Mouse (Mus musculus): Measurements from ENCODE around the gene Dlg2. TPM values are rescaled to one million over a fixed set of nuclear protein-coding genes. Genes with fewer than 3 reads are reported as not detected.
A peak's percentile ranks its signal among the peaks of the same experiment; 100 is the strongest.

The Dlg2 gene
- polyA plus RNA-seq, 1 experiment from 2014 or later, result 3.0 TPM

DNA sequence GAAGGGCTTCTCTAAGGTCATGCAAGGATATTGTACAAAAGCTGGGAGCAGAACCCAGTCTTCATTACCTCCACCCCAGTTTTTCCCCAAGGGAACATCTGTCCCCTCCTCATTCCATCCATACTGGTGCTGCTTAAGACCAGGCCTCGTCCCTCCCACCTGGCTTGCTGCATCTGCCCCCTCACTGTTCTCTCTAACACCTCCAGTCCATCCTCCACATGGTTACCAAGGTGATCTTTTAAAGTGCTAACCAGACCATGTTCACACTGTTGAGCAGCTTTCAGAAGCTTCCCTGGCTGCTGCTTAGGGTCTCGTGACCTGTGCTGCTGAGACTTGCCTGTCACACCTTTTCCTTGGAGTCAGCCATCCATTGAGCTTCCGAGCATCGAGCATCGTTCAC, 1734.2 kb downstream of the Dlg2 start:
- Histone ChIP-seq H3K4me3 (ENCODE audit: low read depth, low read length) (no peak overlapping the region), H3K4me1 (replicated peaks; ENCODE audit: control insufficient read depth, insufficient read depth, low read length) (no peaks in the 10 kb centered on the region)

DNA sequence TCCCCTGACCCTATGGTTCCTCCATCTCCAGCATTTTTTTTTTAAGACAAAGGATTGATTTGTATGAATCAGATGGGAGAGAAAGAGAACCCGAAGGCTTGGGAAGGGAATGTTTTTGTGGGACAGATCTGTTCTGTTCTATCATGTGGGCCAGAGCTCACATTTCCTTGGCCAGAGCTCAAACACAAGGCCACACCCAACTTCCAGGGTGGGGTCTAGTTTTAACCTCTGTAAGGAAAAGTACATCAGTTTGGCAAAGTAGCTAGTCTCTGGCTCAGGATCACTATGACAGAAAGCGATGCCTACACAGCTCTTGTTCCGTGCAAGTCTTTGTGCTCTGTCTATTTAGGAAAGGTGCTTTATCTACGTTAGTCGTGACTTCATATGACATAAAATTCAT, 1737.3 kb downstream of the Dlg2 start:
- Histone ChIP-seq H3K9me3 (ENCODE audit: control insufficient read depth, low read length) (no peaks in the 10 kb centered on the region), H3K36me3 (ENCODE audit: control insufficient read depth, insufficient read depth, low read length) (no peaks in the 10 kb centered on the region), H3K27me3 (ENCODE audit: control insufficient read depth, insufficient read depth, low read length) (no peaks in the 10 kb centered on the region), H3K4me3 (ENCODE audit: low read depth, low read length) (no peak overlapping the region), H3K4me1 (replicated peaks; ENCODE audit: control insufficient read depth, insufficient read depth, low read length) (no peaks in the 10 kb centered on the region), H3K9ac (ENCODE audit: low read length) (no peak overlapping the region), H3K4me2 (ENCODE audit: low read depth, low read length, severe bottlenecking) (no peak overlapping the region), H3K27ac (ENCODE audit: low read depth, low read length) (no peak overlapping the region)
- no peak for ATAC-seq (replicated peaks; ENCODE audit: low FRiP score)
- 90% methylated on average over 5 of the region's 5 CpGs for WGBS
- no peak for DNase-seq (ENCODE audit: low spot score)

More for the DNA sequence above, 1734.2 kb downstream of the Dlg2 start:
- no peaks in the 10 kb centered on the region for H3K27me3 ChIP-seq (ENCODE audit: control insufficient read depth, insufficient read depth, low read length)
- ATAC-seq (replicated peaks; ENCODE audit: low FRiP score), result no peak
- no peaks in the 10 kb centered on the region for H3K9me3 ChIP-seq (ENCODE audit: control insufficient read depth, low read length)
- 92% methylated on average over 5 of the region's 5 CpGs for WGBS
- H3K9ac ChIP-seq (ENCODE audit: low read length), result no peak overlapping the region
- no peak overlapping the region for H3K4me2 ChIP-seq (ENCODE audit: low read depth, low read length, severe bottlenecking)
- H3K36me3 ChIP-seq (ENCODE audit: control insufficient read depth, insufficient read depth, low read length), result no peaks in the 10 kb centered on the region
- DNase-seq (ENCODE audit: low spot score), result no peak
- no peak overlapping the region for H3K27ac ChIP-seq (ENCODE audit: low read depth, low read length)

DNA sequence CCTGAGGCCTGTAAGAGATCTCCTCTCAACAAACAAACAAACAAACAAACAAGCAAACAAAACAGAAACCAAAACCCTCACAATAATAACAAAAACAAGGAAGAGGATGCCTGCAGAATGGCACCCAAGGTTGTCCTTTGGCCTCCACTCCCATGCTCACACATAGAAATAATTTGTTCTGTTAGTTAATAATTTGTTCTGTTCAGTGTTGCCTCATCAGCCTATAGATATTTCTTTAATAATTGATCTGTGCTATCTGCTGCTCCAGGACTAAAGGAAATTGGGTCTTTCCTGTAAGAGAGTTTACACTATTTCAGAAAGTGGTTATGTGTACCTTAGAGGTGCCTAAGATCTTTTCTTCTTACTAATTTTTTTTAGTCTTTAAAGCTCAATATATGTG, 1741.7 kb downstream of the Dlg2 start:
- no peak for DNase-seq (ENCODE audit: low spot score)
- no peaks in the 10 kb centered on the region for H3K36me3 ChIP-seq (ENCODE audit: control insufficient read depth, insufficient read depth, low read length)
- H3K4me2 ChIP-seq (ENCODE audit: low read depth, low read length, severe bottlenecking), result no peak overlapping the region
- no peak overlapping the region for H3K27ac ChIP-seq (ENCODE audit: low read depth, low read length)
- no peak for ATAC-seq (replicated peaks; ENCODE audit: low FRiP score)
- no peaks in the 10 kb centered on the region for H3K9me3 ChIP-seq (ENCODE audit: control insufficient read depth, low read length)
- H3K4me3 ChIP-seq (ENCODE audit: low read depth, low read length), result no peak overlapping the region
- H3K27me3 ChIP-seq (ENCODE audit: control insufficient read depth, insufficient read depth, low read length), result no peaks in the 10 kb centered on the region
- H3K4me1 ChIP-seq (replicated peaks; ENCODE audit: control insufficient read depth, insufficient read depth, low read length), result no peaks in the 10 kb centered on the region
- no peak overlapping the region for H3K9ac ChIP-seq (ENCODE audit: low read length)

DNA sequence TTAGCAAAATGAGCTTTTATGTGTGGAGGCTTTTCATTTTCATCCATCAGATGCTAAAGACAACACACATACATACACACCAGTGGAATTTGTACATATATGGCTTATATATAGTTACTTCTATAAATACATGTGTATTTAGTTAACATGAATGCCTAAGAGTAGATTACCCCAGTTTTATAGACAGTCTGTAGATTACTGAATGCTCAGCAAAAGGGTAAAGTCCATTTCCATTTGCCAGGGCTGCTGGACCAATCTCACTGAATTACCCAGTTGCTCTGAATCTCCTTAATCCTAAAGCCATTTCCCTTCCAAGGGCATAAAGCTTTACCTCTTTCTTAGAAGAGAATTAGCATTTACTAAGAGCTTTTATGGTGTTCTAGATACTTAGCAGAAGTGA, 1744.1 kb downstream of the Dlg2 start:
- no peak overlapping the region for H3K9ac ChIP-seq (ENCODE audit: low read length)
- H3K9me3 ChIP-seq (ENCODE audit: control insufficient read depth, low read length), result no peaks in the 10 kb centered on the region
- H3K4me1 ChIP-seq (replicated peaks; ENCODE audit: control insufficient read depth, insufficient read depth, low read length), result no peaks in the 10 kb centered on the region
- DNase-seq (ENCODE audit: low spot score) (no peak), ATAC-seq (replicated peaks; ENCODE audit: low FRiP score) (no peak)
- H3K27me3 ChIP-seq (ENCODE audit: control insufficient read depth, insufficient read depth, low read length), result no peaks in the 10 kb centered on the region
- H3K4me3 ChIP-seq (ENCODE audit: low read depth, low read length), result no peak overlapping the region
- H3K36me3 ChIP-seq (ENCODE audit: control insufficient read depth, insufficient read depth, low read length), result no peaks in the 10 kb centered on the region
- no peak overlapping the region for H3K4me2 ChIP-seq (ENCODE audit: low read depth, low read length, severe bottlenecking)
- H3K27ac ChIP-seq (ENCODE audit: low read depth, low read length), result no peak overlapping the region

DNA sequence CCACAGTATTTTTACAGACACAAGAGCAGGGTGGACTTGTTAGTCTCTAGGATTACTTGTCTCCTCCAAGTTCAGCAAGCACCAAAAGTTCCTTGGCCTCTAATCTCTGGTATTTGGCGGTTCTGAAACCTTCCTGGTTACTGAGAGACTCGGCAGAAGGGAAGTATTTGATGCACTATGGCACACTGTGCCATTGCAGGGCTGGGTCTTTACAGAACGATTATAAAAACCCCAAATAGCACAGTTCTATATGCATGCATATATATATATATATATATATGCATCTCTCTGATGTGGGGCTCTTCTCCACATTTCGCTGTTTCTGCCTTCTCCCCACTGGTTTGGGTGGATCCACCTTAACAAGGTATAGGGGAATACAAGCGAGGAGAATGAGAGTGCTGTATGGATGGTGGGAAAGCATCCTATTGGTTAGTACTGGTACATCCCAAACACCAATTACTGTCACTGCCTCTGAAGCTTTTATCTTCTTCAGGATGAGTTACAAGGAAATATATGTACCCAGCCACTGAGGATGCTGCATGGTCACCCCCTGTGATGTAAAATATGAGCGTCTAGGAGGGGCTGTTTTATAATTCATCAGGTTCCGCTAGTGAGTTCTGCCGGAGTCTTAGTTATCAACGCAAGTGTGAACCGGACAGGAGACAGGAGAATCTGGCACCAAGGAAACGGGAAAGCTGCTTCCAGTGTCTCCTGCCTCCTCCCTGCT, 1758.2 kb downstream of the Dlg2 start:
- WGBS, result 56% methylated on average over 11 of the region's 11 CpGs
- Histone ChIP-seq H3K9me3 (ENCODE audit: control insufficient read depth, low read length) (no peaks in the 10 kb centered on the region), H3K4me1 (replicated peaks; ENCODE audit: control insufficient read depth, insufficient read depth, low read length) (no peaks in the 10 kb centered on the region), H3K27ac (ENCODE audit: low read depth, low read length) (no peak overlapping the region), H3K4me2 (ENCODE audit: low read depth, low read length, severe bottlenecking) (peak overlapping the region; percentile 53), H3K4me3 (ENCODE audit: low read depth, low read length) (peak overlapping the region; percentile 29; the same call in 1 of the 2 replicates), H3K9ac (ENCODE audit: low read length) (peak overlapping the region; percentile 35; the same call in 1 of the 2 replicates), H3K36me3 (ENCODE audit: control insufficient read depth, insufficient read depth, low read length) (no peaks in the 10 kb centered on the region), H3K27me3 (ENCODE audit: control insufficient read depth, insufficient read depth, low read length) (no peaks in the 10 kb centered on the region)
- ATAC-seq (replicated peaks; ENCODE audit: low FRiP score), result peak; percentile 64
- no peak for DNase-seq (ENCODE audit: low spot score)

DNA sequence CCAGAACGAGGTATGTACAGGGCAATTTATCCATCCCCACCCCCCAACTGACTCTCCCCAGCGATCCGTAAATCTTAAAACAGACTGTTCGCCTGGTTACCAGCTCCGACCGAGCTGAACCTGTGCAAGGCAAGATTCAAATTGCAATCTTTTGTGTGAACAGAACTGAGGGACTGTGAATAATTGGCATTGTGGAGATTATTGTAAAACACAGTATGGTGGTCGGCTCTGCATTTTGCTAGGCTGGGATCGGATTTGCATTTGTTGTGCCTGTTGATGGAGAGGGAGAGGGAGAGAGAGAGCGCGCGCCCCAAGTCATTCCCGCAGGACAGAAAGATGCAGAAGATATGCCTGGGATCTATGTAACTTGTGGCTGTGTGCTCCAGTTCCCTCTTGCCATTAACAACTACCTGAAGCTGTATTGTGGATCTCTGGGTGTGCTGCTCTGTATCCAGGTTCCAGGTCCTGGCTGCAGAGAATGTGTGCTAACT, 1759.1 kb downstream of the Dlg2 start:
- ATAC-seq (replicated peaks; ENCODE audit: low FRiP score) (peak; percentile 86), DNase-seq (ENCODE audit: low spot score) (peak; percentile 52)
- Histone ChIP-seq H3K27ac (ENCODE audit: low read depth, low read length) (no peak overlapping the region; the same call in 1 of the 2 replicates), H3K9ac (ENCODE audit: low read length) (peak overlapping the region; percentile 35), H3K4me3 (ENCODE audit: low read depth, low read length) (peak overlapping the region; percentile 29), H3K36me3 (ENCODE audit: control insufficient read depth, insufficient read depth, low read length) (no peaks in the 10 kb centered on the region), H3K4me2 (ENCODE audit: low read depth, low read length, severe bottlenecking) (peak overlapping the region; percentile 53), H3K9me3 (ENCODE audit: control insufficient read depth, low read length) (no peaks in the 10 kb centered on the region), H3K4me1 (replicated peaks; ENCODE audit: control insufficient read depth, insufficient read depth, low read length) (no peaks in the 10 kb centered on the region), H3K27me3 (ENCODE audit: control insufficient read depth, insufficient read depth, low read length) (no peaks in the 10 kb centered on the region)
- 15% methylated on average over 12 of the region's 12 CpGs for WGBS

DNA sequence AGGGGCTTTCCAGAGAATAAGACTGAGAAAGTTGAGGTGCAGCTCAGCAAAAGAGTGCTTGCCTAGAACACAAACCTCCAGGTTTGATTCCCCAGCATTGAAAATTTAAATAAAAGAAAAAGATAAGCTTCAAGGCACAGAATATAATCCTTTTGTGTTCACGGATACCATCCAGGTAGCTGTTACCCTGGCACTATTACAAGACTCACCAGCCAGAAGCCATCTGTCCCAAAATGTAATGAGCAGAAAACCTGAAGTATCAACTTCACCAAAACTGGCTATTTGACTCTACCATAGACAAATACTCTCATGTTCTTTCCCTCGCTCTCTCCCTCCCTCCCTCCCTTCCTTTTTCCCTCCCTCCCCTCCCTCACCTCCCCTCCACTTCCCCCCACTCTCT, 1764.4 kb downstream of the Dlg2 start:
- DNase-seq (ENCODE audit: low spot score), result no peak
- WGBS, result 88% methylated on average over 2 of the region's 2 CpGs

DNA sequence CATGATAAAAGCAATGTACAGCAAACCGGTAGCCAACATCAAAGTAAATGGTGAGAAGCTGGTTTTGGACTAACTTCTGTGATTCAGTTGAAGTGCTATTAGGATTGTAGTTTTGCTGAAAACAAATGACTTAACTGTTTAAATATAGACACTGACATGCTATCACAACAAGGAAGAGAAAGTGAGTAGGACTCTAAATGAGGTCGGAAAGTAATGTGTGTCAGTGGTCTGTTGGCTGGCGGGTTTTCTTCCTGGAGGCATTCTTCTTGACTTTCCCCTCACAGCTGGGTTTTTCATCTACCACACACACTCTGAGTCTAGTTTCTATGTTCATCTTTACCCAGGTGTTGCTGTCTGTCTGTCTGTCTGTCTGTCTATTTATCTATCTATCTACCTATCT, 1771.1 kb downstream of the Dlg2 start:
- Histone ChIP-seq H3K4me2 (ENCODE audit: low read depth, low read length, severe bottlenecking) (no peak overlapping the region), H3K4me3 (ENCODE audit: low read depth, low read length) (no peak overlapping the region), H3K4me1 (replicated peaks; ENCODE audit: control insufficient read depth, insufficient read depth, low read length) (no peaks in the 10 kb centered on the region), H3K27ac (ENCODE audit: low read depth, low read length) (no peak overlapping the region), H3K9me3 (ENCODE audit: control insufficient read depth, low read length) (no peaks in the 10 kb centered on the region), H3K9ac (ENCODE audit: low read length) (no peak overlapping the region), H3K36me3 (ENCODE audit: control insufficient read depth, insufficient read depth, low read length) (no peaks in the 10 kb centered on the region), H3K27me3 (ENCODE audit: control insufficient read depth, insufficient read depth, low read length) (no peaks in the 10 kb centered on the region)
- DNase-seq (ENCODE audit: low spot score) (no peak), ATAC-seq (replicated peaks; ENCODE audit: low FRiP score) (no peak)
- 93% methylated on average over 3 of the region's 3 CpGs for WGBS

More for the DNA sequence above, 1764.4 kb downstream of the Dlg2 start:
- Histone ChIP-seq H3K27me3 (ENCODE audit: control insufficient read depth, insufficient read depth, low read length) (no peaks in the 10 kb centered on the region), H3K4me3 (ENCODE audit: low read depth, low read length) (no peak overlapping the region), H3K36me3 (ENCODE audit: control insufficient read depth, insufficient read depth, low read length) (no peaks in the 10 kb centered on the region), H3K27ac (ENCODE audit: low read depth, low read length) (no peak overlapping the region), H3K9me3 (ENCODE audit: control insufficient read depth, low read length) (no peaks in the 10 kb centered on the region), H3K4me1 (replicated peaks; ENCODE audit: control insufficient read depth, insufficient read depth, low read length) (no peaks in the 10 kb centered on the region), H3K9ac (ENCODE audit: low read length) (no peak overlapping the region), H3K4me2 (ENCODE audit: low read depth, low read length, severe bottlenecking) (no peak overlapping the region)
- no peak for ATAC-seq (replicated peaks; ENCODE audit: low FRiP score)

DNA sequence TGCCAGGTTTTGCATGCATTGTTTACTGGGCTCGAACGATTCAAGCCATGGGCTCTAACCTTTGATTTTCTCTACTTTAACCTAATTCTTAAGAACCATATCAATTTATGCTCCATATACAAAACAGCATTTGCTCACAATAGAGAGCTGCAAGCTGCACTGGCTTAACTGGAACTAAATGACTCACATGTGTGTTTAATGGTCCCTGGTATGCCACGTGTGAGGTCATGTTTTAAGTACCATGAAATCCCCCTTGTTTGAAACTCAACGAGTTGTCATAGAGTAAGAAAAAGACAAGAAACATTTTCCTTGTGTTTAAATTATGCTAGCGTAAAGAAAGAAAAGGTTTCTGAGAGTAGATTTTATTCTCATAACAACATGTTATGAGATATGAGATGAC, 1772.1 kb downstream of the Dlg2 start:
- no peak overlapping the region for H3K4me2 ChIP-seq (ENCODE audit: low read depth, low read length, severe bottlenecking)
- no peak overlapping the region for H3K9ac ChIP-seq (ENCODE audit: low read length)
- H3K4me3 ChIP-seq (ENCODE audit: low read depth, low read length), result no peak overlapping the region
- ATAC-seq (replicated peaks; ENCODE audit: low FRiP score) (no peak), DNase-seq (ENCODE audit: low spot score) (no peak)
- H3K27me3 ChIP-seq (ENCODE audit: control insufficient read depth, insufficient read depth, low read length), result no peaks in the 10 kb centered on the region
- no peaks in the 10 kb centered on the region for H3K36me3 ChIP-seq (ENCODE audit: control insufficient read depth, insufficient read depth, low read length)
- H3K4me1 ChIP-seq (replicated peaks; ENCODE audit: control insufficient read depth, insufficient read depth, low read length), result no peaks in the 10 kb centered on the region
- WGBS, result 79% methylated on average over 5 of the region's 5 CpGs
- H3K9me3 ChIP-seq (ENCODE audit: control insufficient read depth, low read length), result no peaks in the 10 kb centered on the region
- no peak overlapping the region for H3K27ac ChIP-seq (ENCODE audit: low read depth, low read length)

Measured in forebrain, embryonic 11.5 days (tissue).